Mouse (Mus musculus): ENCODE measurements around the gene Kcnab1.

- TF ChIP-seq ZC3H11A (IDR thresholded peaks at IDR 0.05; ENCODE audit: low read depth, low read length) (no peak), POLR2A (IDR thresholded peaks at IDR 0.05; ENCODE audit: low read depth, low read length) (no peak), USF2 (conservative IDR thresholded peaks at IDR 0.05; ENCODE audit: low read depth, low read length) (no peak), MAZ (IDR thresholded peaks at IDR 0.05; ENCODE audit: low read depth, low read length) (no peak), USF1 (IDR thresholded peaks at IDR 0.05; ENCODE audit: low read depth, low read length) (no peak), EP300 (IDR thresholded peaks at IDR 0.05; ENCODE audit: low read length) (no peak), MYC (IDR thresholded peaks at IDR 0.05; ENCODE audit: low read depth, low read length) (no peak), ELF1 (IDR thresholded peaks at IDR 0.05; ENCODE audit: low read depth, low read length) (no peak), SIN3A (IDR thresholded peaks at IDR 0.05; ENCODE audit: low read length) (no peak), ETS1 (conservative IDR thresholded peaks at IDR 0.05; ENCODE audit: low read depth, low read length) (no peak), CTCF (conservative IDR thresholded peaks at IDR 0.05 in 1 of 2, IDR thresholded peaks at IDR 0.05 in 1 of 2; ENCODE audit: low read depth in 2 of 2, low read length in 2 of 2) (no peak), TCF12 (IDR thresholded peaks at IDR 0.05; ENCODE audit: low read depth, low read length) (no peak), JUND (conservative IDR thresholded peaks at IDR 0.05; ENCODE audit: low read depth, low read length) (no peak)
Observed at GRCm38 (mm10) chr3:65283366-65283765, 174.2 kb downstream of the Kcnab1 start.
